Mouse (Mus musculus): ENCODE results near the gene Ryr1. TPM values are rescaled to one million over a fixed set of nuclear protein-coding genes. Genes with fewer than 3 reads are reported as not detected.
A peak's percentile ranks its signal among the peaks of the same experiment; 100 is the strongest.

Ryr1 gene
- polyA plus RNA-seq, 1 experiment from 2014 or later = 5.0 TPM

GRCm38 (mm10) chr7:29168121-29168695, 43.2 kb upstream of the Ryr1 start:
- H3K27me3 ChIP-seq (replicated peaks; ENCODE audit: control insufficient read depth, insufficient read depth, low read length) = peaks cover 22% of the 10 kb centered on the region
- ATAC-seq = no peak
- peaks cover 18% of the 10 kb centered on the region; the same call in 1 of the 2 replicates for H3K36me3 ChIP-seq (ENCODE audit: control insufficient read depth, insufficient read depth, low read length)
- H3K4me2 ChIP-seq (ENCODE audit: low read length) = peak overlapping the region; percentile 75
- peak overlapping the region; percentile 66 for H3K4me3 ChIP-seq (ENCODE audit: low read depth, low read length)
- no peak for DNase-seq (ENCODE audit: low spot score)
- 4% methylated on average over 10 of the region's 10 CpGs for WGBS
- H3K9me3 ChIP-seq (replicated peaks; ENCODE audit: control insufficient read depth, low read length) = no peaks in the 10 kb centered on the region
- H3K27ac ChIP-seq (ENCODE audit: low read depth, low read length) = no peak overlapping the region
- peak overlapping the region; percentile 77; the same call in 1 of the 2 replicates for H3K9ac ChIP-seq (ENCODE audit: low read length)
- H3K4me1 ChIP-seq (ENCODE audit: control insufficient read depth, insufficient read depth, low read length) = peaks cover 7% of the 10 kb centered on the region; the same call in 1 of the 2 replicates

GRCm38 (mm10) chr7:29167656-29168055, 42.7 kb upstream of the Ryr1 start:
- Histone ChIP-seq H3K27ac (ENCODE audit: low read depth, low read length) (no peak overlapping the region), H3K4me2 (ENCODE audit: low read length) (peak overlapping the region; percentile 75), H3K36me3 (ENCODE audit: control insufficient read depth, insufficient read depth, low read length) (peaks cover 12% of the 10 kb centered on the region; the same call in 1 of the 2 replicates), H3K9me3 (replicated peaks; ENCODE audit: control insufficient read depth, low read length) (no peaks in the 10 kb centered on the region), H3K4me3 (ENCODE audit: low read depth, low read length) (peak overlapping the region; percentile 66), H3K9ac (ENCODE audit: low read length) (peak overlapping the region; percentile 37; the same call in 1 of the 2 replicates), H3K4me1 (ENCODE audit: control insufficient read depth, insufficient read depth, low read length) (peaks cover 7% of the 10 kb centered on the region; the same call in 1 of the 2 replicates), H3K27me3 (replicated peaks; ENCODE audit: control insufficient read depth, insufficient read depth, low read length) (peaks cover 16% of the 10 kb centered on the region)
- DNase-seq (ENCODE audit: low spot score) (no peak), ATAC-seq (no peak)
- 14% methylated on average over 19 of the region's 19 CpGs for WGBS

DNA sequence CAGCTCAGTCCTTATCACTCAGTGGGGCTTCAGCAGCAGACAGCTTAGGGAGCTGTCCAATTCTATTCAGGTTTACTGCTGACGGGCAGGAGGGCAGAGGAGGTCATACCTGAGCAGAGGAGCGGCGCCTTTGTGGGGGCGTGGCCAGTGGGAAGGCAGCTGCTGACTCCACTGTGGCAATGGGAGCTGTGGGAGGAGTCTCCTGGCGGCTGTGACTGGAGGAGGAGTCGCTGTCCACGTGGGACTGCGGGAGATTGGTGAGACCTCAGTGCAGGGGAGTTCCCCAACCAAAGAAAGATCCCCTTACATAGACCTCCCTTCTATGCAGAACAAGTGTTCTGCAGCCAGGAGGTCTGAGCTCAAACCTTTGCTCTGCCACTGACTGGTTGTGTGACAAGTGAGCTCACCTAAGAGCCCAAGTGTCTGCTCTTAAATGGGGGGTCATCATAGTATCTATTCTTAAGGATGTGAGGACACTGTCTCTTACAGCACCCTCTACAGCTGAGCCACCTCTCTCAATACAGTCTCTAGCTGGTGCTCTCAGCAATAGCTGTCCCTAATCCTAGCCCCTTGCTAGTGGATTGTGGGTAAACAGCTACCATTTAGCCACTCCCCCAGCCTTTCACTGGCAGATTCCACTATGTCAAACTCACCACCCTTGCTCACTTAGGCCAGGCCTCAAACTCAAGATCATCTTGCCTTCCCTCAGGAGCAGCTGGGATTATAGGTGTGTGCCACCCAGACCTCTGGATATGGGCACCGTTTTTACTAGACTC, 38.0 kb upstream of the Ryr1 start:
- 28% methylated on average over 9 of the region's 9 CpGs for WGBS
- DNase-seq (ENCODE audit: low spot score) (no peak), ATAC-seq (no peak)
- H3K9me3 ChIP-seq (replicated peaks; ENCODE audit: control insufficient read depth, low read length) = no peaks in the 10 kb centered on the region
- no peak overlapping the region for H3K9ac ChIP-seq (ENCODE audit: low read length)
- H3K4me1 ChIP-seq (ENCODE audit: control insufficient read depth, insufficient read depth, low read length) = 0 out of 2 replicates have a peak, but pooled peaks cover 3% of the 10 kb centered on the region
- H3K27ac ChIP-seq (ENCODE audit: low read depth, low read length) = no peak overlapping the region
- peaks cover 19% of the 10 kb centered on the region for H3K36me3 ChIP-seq (ENCODE audit: control insufficient read depth, insufficient read depth, low read length)
- H3K27me3 ChIP-seq (replicated peaks; ENCODE audit: control insufficient read depth, insufficient read depth, low read length) = 0 out of 2 replicates have a peak, but pooled peaks cover 7% of the 10 kb centered on the region
- no peak overlapping the region for H3K4me2 ChIP-seq (ENCODE audit: low read length)
- no peak overlapping the region for H3K4me3 ChIP-seq (ENCODE audit: low read depth, low read length)

GRCm38 (mm10) chr7:29162294-29162693, 37.3 kb upstream of the Ryr1 start:
- Histone ChIP-seq H3K9ac (ENCODE audit: low read length) (no peak overlapping the region), H3K27me3 (replicated peaks; ENCODE audit: control insufficient read depth, insufficient read depth, low read length) (0 out of 2 replicates have a peak, but pooled peaks cover 7% of the 10 kb centered on the region), H3K4me3 (ENCODE audit: low read depth, low read length) (no peak overlapping the region), H3K9me3 (replicated peaks; ENCODE audit: control insufficient read depth, low read length) (no peaks in the 10 kb centered on the region), H3K4me1 (ENCODE audit: control insufficient read depth, insufficient read depth, low read length) (no peaks in the 10 kb centered on the region), H3K27ac (ENCODE audit: low read depth, low read length) (no peak overlapping the region), H3K36me3 (ENCODE audit: control insufficient read depth, insufficient read depth, low read length) (peaks cover 19% of the 10 kb centered on the region), H3K4me2 (ENCODE audit: low read length) (no peak overlapping the region)
- no peak for ATAC-seq
- no peak for DNase-seq (ENCODE audit: low spot score)
- 84% methylated on average over 5 of the region's 5 CpGs for WGBS

- H3K27me3 ChIP-seq (replicated peaks; ENCODE audit: control insufficient read depth, insufficient read depth, low read length) = 0 out of 2 replicates have a peak, but pooled peaks cover 7% of the 10 kb centered on the region
- no peak for ATAC-seq
- no peak overlapping the region for H3K27ac ChIP-seq (ENCODE audit: low read depth, low read length)
- H3K4me3 ChIP-seq (ENCODE audit: low read depth, low read length) = no peak overlapping the region
- peaks cover 9% of the 10 kb centered on the region for H3K36me3 ChIP-seq (ENCODE audit: control insufficient read depth, insufficient read depth, low read length)
- DNase-seq (ENCODE audit: low spot score) = no peak
- H3K9ac ChIP-seq (ENCODE audit: low read length) = no peak overlapping the region
- no peaks in the 10 kb centered on the region for H3K4me1 ChIP-seq (ENCODE audit: control insufficient read depth, insufficient read depth, low read length)
- H3K4me2 ChIP-seq (ENCODE audit: low read length) = no peak overlapping the region
- WGBS = 0% methylated on average over 5 of the region's 5 CpGs
- H3K9me3 ChIP-seq (replicated peaks; ENCODE audit: control insufficient read depth, low read length) = no peaks in the 10 kb centered on the region
These were observed 33.3 kb upstream of the Ryr1 start for GRCm38 (mm10) chr7:29158264-29158663.

GRCm38 (mm10) chr7:29155838-29156782, 31.1 kb upstream of the Ryr1 start, which contains the start of gene Fam98c:
Fam98c (minus strand) TSS chr7:29156234.
- H3K9ac ChIP-seq (ENCODE audit: low read length) = peak within 1 kb of the TSS; percentile 77
- H3K4me3 ChIP-seq (ENCODE audit: low read depth, low read length) = peak within 1 kb of the TSS; percentile 76
- H3K4me1 ChIP-seq (ENCODE audit: control insufficient read depth, insufficient read depth, low read length) = no peaks in the 10 kb centered on the region
- DNase-seq (ENCODE audit: low spot score) (peak; percentile 87), ATAC-seq (peak; percentile 88)
- 0 out of 2 replicates have a peak, but pooled peaks cover 7% of the 10 kb centered on the region for H3K27me3 ChIP-seq (replicated peaks; ENCODE audit: control insufficient read depth, insufficient read depth, low read length)
- H3K36me3 ChIP-seq (ENCODE audit: control insufficient read depth, insufficient read depth, low read length) = no peaks in the 10 kb centered on the region; the same call in 1 of the 2 replicates
- peak within 1 kb of the TSS; percentile 92 for H3K4me2 ChIP-seq (ENCODE audit: low read length)
- H3K9me3 ChIP-seq (replicated peaks; ENCODE audit: control insufficient read depth, low read length) = no peaks in the 10 kb centered on the region
- H3K27ac ChIP-seq (ENCODE audit: low read depth, low read length) = peak within 1 kb of the TSS; percentile 89
- WGBS = 4% methylated on average over 67 of the region's 68 CpGs

- H3K27ac ChIP-seq (ENCODE audit: low read depth, low read length) = peak overlapping the region; percentile 89
- peak overlapping the region; percentile 92 for H3K4me2 ChIP-seq (ENCODE audit: low read length)
- 8% methylated on average over 37 of the region's 37 CpGs for WGBS
- ATAC-seq = peak; percentile 93
- H3K4me1 ChIP-seq (ENCODE audit: control insufficient read depth, insufficient read depth, low read length) = no peaks in the 10 kb centered on the region
- peak overlapping the region; percentile 77 for H3K9ac ChIP-seq (ENCODE audit: low read length)
- H3K9me3 ChIP-seq (replicated peaks; ENCODE audit: control insufficient read depth, low read length) = no peaks in the 10 kb centered on the region
- H3K4me3 ChIP-seq (ENCODE audit: low read depth, low read length) = peak overlapping the region; percentile 76
- H3K36me3 ChIP-seq (ENCODE audit: control insufficient read depth, insufficient read depth, low read length) = no peaks in the 10 kb centered on the region
- 0 out of 2 replicates have a peak, but pooled peaks cover 7% of the 10 kb centered on the region for H3K27me3 ChIP-seq (replicated peaks; ENCODE audit: control insufficient read depth, insufficient read depth, low read length)
- peak; percentile 90 for DNase-seq (ENCODE audit: low spot score)
These were observed 30.3 kb upstream of the Ryr1 start for GRCm38 (mm10) chr7:29155196-29155837.
